Mouse (Mus musculus) adrenal gland, postnatal 10 days (tissue): ENCODE measurements around the gene Lhx4. TPM values are rescaled to one million over a fixed set of nuclear protein-coding genes. Genes with fewer than 3 reads are reported as not detected.

Experiments used
- DNase-seq: peaks from one replicate; pipeline ENCODE4 v3.0.0; 2021; ENCODE audit warnings: mixed read lengths
- long read RNA-seq, 2 experiments: library from polyadenylated mRNA; stranded (forward); transcript quantifications; one replicate each; pipeline ENCODE4 v2.0.0; 2021
- total RNA-seq, 2 experiments: library from RNA; stranded (reverse); gene quantifications; 2 replicates each; pipeline ENCODE4 v1.2.3; 2021

Lhx4 gene
- not detected for total RNA-seq
- long read RNA-seq, experiment 1 = 0 reads
- long read RNA-seq, experiment 2 = 0 reads

GRCm38 (mm10) chr1:155751484-155752255, at the start of gene Lhx4:
Gene Lhx4, minus strand, starts transcription at chr1:155751684.
- DNase-seq = no peak

GRCm38 (mm10) chr1:155798000-155798399, 46.5 kb upstream of the Lhx4 start:
- DNase-seq = no peak

GRCm38 (mm10) chr1:155797425-155797824, 45.9 kb upstream of the Lhx4 start:
- DNase-seq = no peak

- DNase-seq = no peak
Measured at GRCm38 (mm10) chr1:155796757-155797405, 45.4 kb upstream of the Lhx4 start.

GRCm38 (mm10) chr1:155795791-155796233, 44.3 kb upstream of the Lhx4 start:
- peak; percentile 70 for DNase-seq

GRCm38 (mm10) chr1:155794855-155795254, 43.4 kb upstream of the Lhx4 start:
- no peak for DNase-seq

- no peak for DNase-seq
Measured at GRCm38 (mm10) chr1:155791919-155792318, 40.4 kb upstream of the Lhx4 start.

GRCm38 (mm10) chr1:155790111-155790974, 38.9 kb upstream of the Lhx4 start:
- no peak for DNase-seq

- DNase-seq = no peak
Measured at GRCm38 (mm10) chr1:155785886-155786285, 34.4 kb upstream of the Lhx4 start.

GRCm38 (mm10) chr1:155784343-155785205, 33.1 kb upstream of the Lhx4 start:
- peak; percentile 77 for DNase-seq

GRCm38 (mm10) chr1:155782382-155782781, 30.9 kb upstream of the Lhx4 start:
- DNase-seq = no peak

GRCm38 (mm10) chr1:155777641-155778625, 26.4 kb upstream of the Lhx4 start:
- DNase-seq = no peak

- DNase-seq = peak; percentile 58
Measured at GRCm38 (mm10) chr1:155759167-155759566, 7.7 kb upstream of the Lhx4 start.

- DNase-seq = no peak
Measured at GRCm38 (mm10) chr1:155758711-155759110, 7.2 kb upstream of the Lhx4 start.

- no peak for DNase-seq
Measured at GRCm38 (mm10) chr1:155757621-155758020, 6.1 kb upstream of the Lhx4 start.

GRCm38 (mm10) chr1:155753411-155753810, 1.9 kb upstream of the Lhx4 start:
- DNase-seq = no peak

GRCm38 (mm10) chr1:155750517-155751178, 836 bp downstream of the Lhx4 start:
- DNase-seq = no peak

GRCm38 (mm10) chr1:155747911-155748310, 3.6 kb downstream of the Lhx4 start:
- DNase-seq = no peak

GRCm38 (mm10) chr1:155747011-155747410, 4.5 kb downstream of the Lhx4 start:
- no peak for DNase-seq
